Mouse (Mus musculus) heart, embryonic 16.5 days (tissue): ENCODE measurements around the gene Igfbp5. TPM values are rescaled to one million over a fixed set of nuclear protein-coding genes. Genes with fewer than 3 reads are reported as not detected.

Source experiments
- ATAC-seq: fragments of 200-750 bp; cut with Nextera tagmentation; replicated peaks from 2 replicates; pipeline ENCODE4 v1.8.0; 2017; ENCODE audit warnings: moderate number of reproducible peaks; ENCODE audit not compliant: insufficient read depth, low FRiP score; ENCODE audit errors: extremely low read depth
- H3K27ac ChIP-seq: fragments of 300-500 bp; sonication (generic); 2 replicates; pipeline ENCODE4 v1.5.1; 2014; ENCODE audit warnings: mild to moderate bottlenecking, low read length, control low read depth, moderate library complexity
- H3K27me3 ChIP-seq: fragments of 300-500 bp; sonication (generic); 2 replicates; pipeline ENCODE4 v1.6.1; 2014; ENCODE audit warnings: low read length, mixed read lengths; ENCODE audit not compliant: control insufficient read depth, insufficient read depth
- H3K36me3 ChIP-seq: fragments of 300-500 bp; sonication (generic); 2 replicates; pipeline ENCODE4 v1.6.1; 2014; ENCODE audit not compliant: control insufficient read depth, insufficient read depth
- H3K4me1 ChIP-seq: fragments of 300-500 bp; sonication (generic); 2 replicates; pipeline ENCODE4 v1.6.1; 2014; ENCODE audit warnings: low read length, mixed read lengths; ENCODE audit not compliant: control insufficient read depth, insufficient read depth
- H3K4me2 ChIP-seq: fragments of 300-500 bp; sonication (generic); 2 replicates; pipeline ENCODE4 v1.6.1; 2014; ENCODE audit warnings: low read depth, mild to moderate bottlenecking, control low read depth, low read length
- H3K4me3 ChIP-seq: fragments of 300-500 bp; sonication (generic); 2 replicates; pipeline ENCODE4 v1.5.1; 2014; ENCODE audit warnings: mild to moderate bottlenecking, control low read depth, low read length
- H3K9ac ChIP-seq: fragments of 300-500 bp; sonication (generic); 2 replicates; pipeline ENCODE4 v1.6.1; 2014; ENCODE audit warnings: low read length, control low read depth
- H3K9me3 ChIP-seq: fragments of 300-500 bp; sonication (generic); replicated peaks from 2 replicates; pipeline ENCODE4 v1.6.1; 2016; ENCODE audit warnings: low read length; ENCODE audit not compliant: control insufficient read depth
- WGBS: fragments of 180-500 bp; shearing (Covaris S2); extraction: QIAGEN DNeasy Blood & Tissue Kit; methylation state at CpG from one replicate; pipeline ENCODE4 v1.1.7; 2014; 5-methylcytosine and 5-hydroxymethylcytosine counted together
- polyA plus RNA-seq: library from polyadenylated mRNA; unstranded; fragments of >200 nt; fragmentation: Nextera tagmentation; extraction: Ambion mirVana; gene quantifications from 2 replicates; pipeline ENCODE4 v1.2.1, GENCODE M21; 2015

Igfbp5 gene
- polyA plus RNA-seq, 1 experiment from 2014 or later, result 65.1 TPM

DNA sequence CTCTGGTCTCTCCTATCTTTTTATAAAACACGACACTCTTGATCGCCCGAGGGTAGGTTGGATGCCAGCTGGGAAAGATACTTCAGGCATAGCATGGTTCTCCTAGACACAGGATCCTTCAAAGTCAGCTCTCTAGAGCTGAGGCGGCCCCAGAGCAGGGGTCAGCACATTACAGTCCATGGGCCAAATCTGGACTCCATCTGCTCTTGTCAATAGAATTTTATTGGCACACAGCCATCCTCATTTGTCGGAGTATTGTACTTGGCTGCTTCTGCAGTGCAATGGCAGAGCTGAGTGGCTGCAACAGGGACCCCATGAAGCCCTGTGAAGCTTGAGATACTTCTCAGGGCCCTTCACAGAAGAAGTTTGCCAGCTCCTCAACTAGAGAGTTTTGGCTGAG lies 59.5 kb downstream of the Igfbp5 start:
- H3K4me1 ChIP-seq, result peaks cover 8% of the 10 kb centered on the region; the same call in 1 of the 2 replicates
- H3K27ac ChIP-seq, result no peak overlapping the region
- H3K36me3 ChIP-seq, result no peaks in the 10 kb centered on the region
- WGBS, result 25% methylated on average over 5 of the region's 5 CpGs
- H3K4me3 ChIP-seq, result no peak overlapping the region
- H3K4me2 ChIP-seq, result no peak overlapping the region
- H3K9ac ChIP-seq, result no peak overlapping the region
- 0 out of 2 replicates have a peak, but pooled peaks cover 4% of the 10 kb centered on the region for H3K9me3 ChIP-seq
- no peak for ATAC-seq
- H3K27me3 ChIP-seq, result 0 out of 2 replicates have a peak, but pooled peaks cover 2% of the 10 kb centered on the region

DNA sequence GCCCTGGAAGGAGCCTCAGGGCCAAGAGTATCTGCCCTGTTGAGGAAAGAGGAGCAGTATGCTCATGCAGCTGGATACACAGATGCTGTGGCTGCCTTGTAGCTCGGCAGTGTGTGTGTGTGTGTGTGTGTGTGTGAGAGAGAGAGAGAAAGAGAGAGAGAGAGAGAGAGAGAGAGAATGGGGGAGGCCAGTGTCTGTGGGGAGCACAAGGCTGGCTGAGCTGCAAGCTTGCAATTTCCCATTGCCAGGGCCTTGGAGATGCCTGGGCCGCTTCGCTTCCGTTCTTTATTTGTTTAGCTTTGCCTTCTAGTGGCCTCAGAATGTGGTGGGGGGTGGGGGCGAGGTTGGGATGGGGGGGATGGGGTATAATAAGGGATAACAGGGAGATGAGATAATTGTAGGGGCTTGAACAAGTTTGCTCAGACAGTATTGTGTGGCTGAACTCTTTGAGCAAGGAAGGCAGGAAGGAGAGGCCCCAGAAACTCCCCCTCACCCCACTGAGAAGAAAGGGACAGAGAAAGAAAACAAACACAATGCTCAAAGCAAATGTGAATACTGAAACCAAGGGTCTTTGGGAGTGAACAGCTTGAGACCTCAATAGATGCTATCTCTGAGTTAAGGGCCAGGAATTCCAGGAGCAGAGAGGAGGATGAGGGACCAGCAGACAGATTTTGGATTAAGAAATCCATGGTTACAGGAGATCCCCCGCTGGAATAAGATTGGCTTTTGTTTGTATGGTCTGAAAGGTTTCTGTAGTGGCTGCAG lies 60.9 kb downstream of the Igfbp5 start:
- Histone ChIP-seq H3K4me3 (no peak overlapping the region), H3K9ac (no peak overlapping the region), H3K27me3 (no peaks in the 10 kb centered on the region), H3K27ac (no peak overlapping the region), H3K9me3 (0 out of 2 replicates have a peak, but pooled peaks cover 4% of the 10 kb centered on the region), H3K4me2 (no peak overlapping the region), H3K4me1 (peaks cover 8% of the 10 kb centered on the region; the same call in 1 of the 2 replicates), H3K36me3 (no peaks in the 10 kb centered on the region)
- ATAC-seq, result 0 out of 2 replicates have a peak, but pooled peaks have one; percentile 10
- WGBS, result 30% methylated on average over 6 of the region's 6 CpGs

DNA sequence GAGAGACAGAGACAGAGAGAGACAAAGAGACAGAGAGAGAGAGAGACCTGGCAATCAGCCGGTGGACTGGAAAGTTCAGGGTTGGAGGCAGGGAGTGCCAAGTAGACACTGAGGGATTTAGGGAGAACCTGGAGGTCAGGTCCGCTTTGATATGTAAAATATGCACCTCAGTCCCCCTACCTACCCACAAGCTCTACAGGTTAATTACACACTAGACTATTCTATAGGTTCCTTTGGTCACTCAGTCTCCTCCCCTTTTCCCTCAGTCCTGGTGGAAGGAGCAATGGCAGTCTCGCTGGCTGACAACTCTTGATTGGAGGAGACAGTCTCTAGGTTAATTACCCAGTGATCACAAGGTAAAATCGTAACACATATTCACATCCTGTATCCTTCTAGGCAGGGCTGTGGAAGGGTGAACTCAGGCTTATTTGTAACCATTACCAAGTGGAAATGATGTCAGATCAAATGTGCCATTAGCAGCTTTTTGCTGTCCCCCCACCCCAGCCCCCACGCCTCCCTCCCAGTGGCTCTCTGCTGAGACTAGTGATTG lies 61.5 kb downstream of the Igfbp5 start:
- no peak overlapping the region for H3K27ac ChIP-seq
- H3K4me1 ChIP-seq, result peaks cover 8% of the 10 kb centered on the region; the same call in 1 of the 2 replicates
- no peaks in the 10 kb centered on the region for H3K36me3 ChIP-seq
- 0 out of 2 replicates have a peak, but pooled peaks cover 4% of the 10 kb centered on the region for H3K9me3 ChIP-seq
- no peak overlapping the region for H3K4me3 ChIP-seq
- ATAC-seq, result no peak
- H3K9ac ChIP-seq, result no peak overlapping the region
- H3K4me2 ChIP-seq, result no peak overlapping the region
- WGBS, result 63% methylated on average over 5 of the region's 5 CpGs
- no peaks in the 10 kb centered on the region for H3K27me3 ChIP-seq

DNA sequence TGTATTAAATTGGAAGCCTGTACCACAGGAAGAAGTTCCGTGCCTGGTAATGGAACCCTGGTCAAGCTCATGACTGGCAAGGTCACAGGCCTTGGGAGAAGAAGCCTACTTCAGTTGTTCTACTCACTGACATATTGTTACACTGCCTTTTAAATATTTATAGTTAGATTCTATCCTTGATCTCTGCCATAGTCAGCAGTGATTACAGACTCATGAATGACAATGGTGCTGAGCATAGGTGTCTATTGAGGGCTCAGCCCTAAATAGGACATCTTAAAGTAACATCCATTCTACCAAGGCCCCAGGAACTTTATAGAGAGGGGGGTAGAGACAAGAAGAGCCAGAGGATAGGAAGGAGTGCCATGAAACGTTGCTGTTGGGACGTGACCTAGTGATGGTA lies 63.6 kb downstream of the Igfbp5 start:
- Histone ChIP-seq H3K4me3 (no peak overlapping the region), H3K9me3 (0 out of 2 replicates have a peak, but pooled peaks cover 4% of the 10 kb centered on the region), H3K27me3 (no peaks in the 10 kb centered on the region), H3K4me2 (no peak overlapping the region), H3K4me1 (peaks cover 8% of the 10 kb centered on the region; the same call in 1 of the 2 replicates), H3K36me3 (no peaks in the 10 kb centered on the region), H3K9ac (no peak overlapping the region), H3K27ac (no peak overlapping the region)
- no peak for ATAC-seq
- WGBS, result 91% methylated on average over 3 of the region's 3 CpGs

DNA sequence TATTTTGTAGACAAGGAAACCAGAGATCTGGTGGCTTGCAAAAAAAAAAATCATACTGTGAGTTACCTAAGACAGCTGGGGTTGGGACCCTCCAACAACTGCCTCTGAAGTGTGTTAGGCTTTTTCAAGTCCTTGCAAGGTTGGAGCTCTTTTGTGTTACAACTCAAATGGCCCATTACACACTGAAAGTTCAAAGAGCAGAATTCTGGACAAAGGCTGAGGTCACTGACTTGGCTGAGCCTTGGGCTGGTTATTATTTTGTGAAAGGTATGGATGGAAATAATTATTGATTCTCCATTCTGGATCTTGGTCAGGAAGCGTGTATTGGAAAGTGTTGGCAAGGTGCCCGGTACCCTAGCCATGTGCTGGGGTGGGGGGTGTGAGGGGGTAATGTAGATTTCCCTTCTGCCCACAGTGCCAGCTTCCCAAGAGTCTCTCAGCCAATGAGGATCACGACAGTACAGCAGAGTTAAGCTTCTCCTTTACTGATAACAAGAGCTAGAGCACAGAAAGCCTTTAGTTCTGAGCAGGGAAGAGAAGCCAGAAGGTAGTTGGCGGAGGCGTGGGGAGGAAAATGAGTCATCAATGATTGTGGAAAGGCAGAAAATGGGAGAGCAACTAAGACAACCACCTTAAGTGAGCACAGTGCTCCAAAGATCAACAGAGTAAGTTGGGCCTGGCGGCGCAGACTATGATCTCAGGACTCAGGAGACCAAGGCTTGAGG lies 64.6 kb downstream of the Igfbp5 start:
- no peak for ATAC-seq
- Histone ChIP-seq H3K27me3 (no peaks in the 10 kb centered on the region), H3K9ac (no peak overlapping the region), H3K4me2 (no peak overlapping the region), H3K9me3 (0 out of 2 replicates have a peak, but pooled peaks cover 4% of the 10 kb centered on the region), H3K36me3 (no peaks in the 10 kb centered on the region), H3K4me1 (peaks cover 4% of the 10 kb centered on the region; the same call in 1 of the 2 replicates), H3K27ac (no peak overlapping the region), H3K4me3 (no peak overlapping the region)
- 80% methylated on average over 7 of the region's 7 CpGs for WGBS

DNA sequence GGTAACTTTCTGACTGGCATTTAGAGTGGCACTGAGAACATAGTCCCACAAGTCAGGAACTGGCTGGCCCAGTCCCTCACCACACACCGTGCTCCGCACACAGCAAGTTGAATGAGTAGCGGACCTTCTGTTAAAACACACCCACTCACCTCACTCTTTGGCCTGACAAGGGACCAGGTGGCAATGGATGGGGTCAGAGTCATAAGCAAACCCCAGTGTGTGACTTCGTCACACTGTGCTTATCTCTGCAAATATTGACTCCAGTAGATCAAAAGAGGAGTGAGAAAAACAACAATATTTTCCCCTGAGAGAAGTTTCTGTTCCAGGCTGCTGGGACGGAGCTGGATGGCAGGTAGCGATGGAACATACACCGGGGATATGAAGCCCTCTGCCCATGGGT lies 65.4 kb downstream of the Igfbp5 start:
- no peak for ATAC-seq
- WGBS, result 86% methylated on average over 7 of the region's 7 CpGs
- H3K4me1 ChIP-seq, result 0 out of 2 replicates have a peak, but pooled peaks cover 2% of the 10 kb centered on the region

More for the DNA sequence above, 65.4 kb downstream of the Igfbp5 start:
- no peaks in the 10 kb centered on the region for H3K36me3 ChIP-seq
- H3K9ac ChIP-seq, result no peak overlapping the region
- 0 out of 2 replicates have a peak, but pooled peaks cover 4% of the 10 kb centered on the region for H3K9me3 ChIP-seq
- H3K27ac ChIP-seq, result no peak overlapping the region
- H3K4me2 ChIP-seq, result no peak overlapping the region
- no peak overlapping the region for H3K4me3 ChIP-seq
- no peaks in the 10 kb centered on the region for H3K27me3 ChIP-seq

Other genes starting within 250 kb of the Igfbp5 start
- gene Ankar, start 174.3 kb downstream of the Igfbp5 start, polyA plus RNA-seq, result not detected in 2 replicates
- 726 and 852 TPM in 2 replicates for gene Rpl37a, start 163.6 kb downstream of the Igfbp5 start, polyA plus RNA-seq
- gene Igfbp2, start 50.4 kb downstream of the Igfbp5 start, polyA plus RNA-seq, result 43.3 and 58.6 TPM in 2 replicates
- gene Tnp1, start 141.0 kb upstream of the Igfbp5 start, polyA plus RNA-seq, result not detected in 2 replicates